Mouse (Mus musculus): Measurements from ENCODE around the gene Nrde2.

DNA sequence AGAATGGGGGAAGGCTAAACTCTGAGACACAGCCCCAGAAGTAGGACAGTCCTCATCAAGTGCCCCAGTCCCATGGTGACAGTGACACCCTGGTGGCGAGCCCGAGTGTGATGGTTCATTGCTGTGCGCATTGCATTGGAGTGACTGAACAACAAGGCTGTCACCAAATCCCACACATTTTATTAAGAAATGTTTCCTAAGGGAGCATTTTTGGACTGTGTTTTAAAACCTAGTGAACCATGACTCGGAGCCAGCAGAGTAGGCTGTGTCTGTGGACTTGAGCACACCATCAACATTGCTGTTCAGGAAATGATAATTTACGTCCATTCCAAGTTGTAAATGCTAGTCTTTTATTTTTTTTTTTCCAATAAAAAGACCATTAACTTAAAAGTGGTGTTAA, 47.5 kb upstream of the Nrde2 start:
- TF ChIP-seq CTCF (IDR thresholded peaks at IDR 0.05; ENCODE audit: borderline replicate concordance, control insufficient read depth, extremely low read depth, insufficient read depth, low read length, poor library complexity) (no peak), POLR2A (IDR thresholded peaks at IDR 0.05; ENCODE audit: control insufficient read depth, extremely low read depth, insufficient read depth, low read length, poor library complexity) (no peak)

Measured in thymus, adult 2 months (tissue).